Mouse (Mus musculus) forebrain, embryonic 10.5 days (tissue): ENCODE measurements around the gene Krt34. TPM values are rescaled to one million over a fixed set of nuclear protein-coding genes. Genes with fewer than 3 reads are reported as not detected.

Source experiments
- DNase-seq: peaks from one replicate; pipeline ENCODE4 v3.0.0-alpha.2; 2017; ENCODE audit warnings: low spot score; ENCODE audit errors: extremely low spot score
- H3K27ac ChIP-seq: fragments of 300-500 bp; sonication (generic); 2 replicates; pipeline ENCODE4 v1.5.1; 2016; ENCODE audit warnings: mild to moderate bottlenecking
- H3K27me3 ChIP-seq: fragments of 300-500 bp; sonication (generic); 2 replicates; pipeline ENCODE4 v1.6.1; 2016; ENCODE audit warnings: mild to moderate bottlenecking; ENCODE audit not compliant: poor library complexity, severe bottlenecking
- H3K36me3 ChIP-seq: fragments of 300-500 bp; sonication (generic); replicated peaks from 2 replicates; pipeline ENCODE4 v1.6.1; 2016; ENCODE audit warnings: mild to moderate bottlenecking, moderate library complexity
- H3K4me1 ChIP-seq: fragments of 300-500 bp; sonication (generic); 2 replicates; pipeline ENCODE4 v1.6.1; 2016
- H3K4me3 ChIP-seq: fragments of 300-500 bp; sonication (generic); 2 replicates; pipeline ENCODE4 v1.5.1; 2016; ENCODE audit warnings: mild to moderate bottlenecking, moderate library complexity
- H3K9me3 ChIP-seq: fragments of 300-500 bp; sonication (generic); 2 replicates; pipeline ENCODE4 v1.6.1; 2016; ENCODE audit warnings: mild to moderate bottlenecking, moderate library complexity
- WGBS: fragments of 180-500 bp; shearing (Covaris S2); methylation state at CpG from one replicate; pipeline ENCODE4 v1.1.7; 2016; 5-methylcytosine and 5-hydroxymethylcytosine counted together
- polyA plus RNA-seq: library from polyadenylated mRNA; unstranded; fragments of >200 nt; fragmentation: Nextera tagmentation; extraction: Ambion mirVana; gene quantifications from 2 replicates; pipeline ENCODE4 v1.2.1, GENCODE M21; 2016

Krt34 gene
- polyA plus RNA-seq, 1 experiment from 2014 or later: not detected

DNA sequence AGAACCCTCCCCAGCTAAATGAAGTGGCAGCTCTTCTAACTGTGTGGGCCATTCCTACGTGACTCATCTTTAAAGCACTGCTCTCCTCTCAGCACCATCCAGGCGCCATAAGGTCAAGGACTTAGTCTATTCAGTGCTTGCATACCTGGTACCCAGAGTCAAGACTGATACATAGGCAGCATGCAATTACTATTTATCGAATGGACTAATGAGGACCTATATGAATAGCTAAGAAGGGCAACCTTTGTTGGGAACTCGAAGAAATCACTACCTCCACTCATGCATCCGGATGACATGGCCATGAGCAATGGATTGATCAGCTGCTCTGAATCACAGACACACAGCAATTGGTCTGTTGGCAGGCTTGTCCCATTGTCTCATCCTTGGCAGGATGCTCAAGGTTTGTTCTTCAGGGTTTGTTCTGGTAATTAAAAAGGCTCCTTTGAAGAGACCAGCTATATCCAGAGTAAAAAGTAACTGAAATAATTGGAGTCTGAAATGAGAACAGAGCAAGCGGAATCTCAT lies 51.4 kb downstream of the Krt34 start:
- 92% methylated on average over 6 of the region's 6 CpGs for WGBS
- Histone ChIP-seq H3K27ac (no peak overlapping the region), H3K9me3 (no peaks in the 10 kb centered on the region), H3K36me3 (no peaks in the 10 kb centered on the region), H3K27me3 (peaks cover 25% of the 10 kb centered on the region), H3K4me1 (peaks cover 6% of the 10 kb centered on the region), H3K4me3 (no peak overlapping the region)
- no peak for DNase-seq

DNA sequence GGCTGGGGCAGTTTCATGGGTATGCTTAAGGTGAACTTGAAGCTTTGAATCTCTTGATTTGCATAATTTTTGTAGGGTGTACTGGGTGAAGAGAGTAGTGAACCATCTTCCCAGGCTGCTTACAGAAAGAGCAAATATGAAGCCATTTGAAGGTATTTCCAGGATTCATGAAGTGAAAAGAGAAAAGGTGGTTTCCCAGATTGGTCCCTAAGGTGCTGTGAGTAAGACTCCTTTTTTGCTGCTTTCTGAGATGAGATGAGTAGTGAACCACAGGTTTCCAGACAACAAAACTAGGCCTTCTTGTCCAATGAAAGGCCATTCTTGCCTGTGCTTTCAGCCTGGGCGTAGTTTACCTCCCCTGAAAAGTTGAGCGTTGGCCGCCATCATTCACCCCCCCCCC lies 52.8 kb downstream of the Krt34 start:
- peaks cover 12% of the 10 kb centered on the region for H3K27me3 ChIP-seq
- no peaks in the 10 kb centered on the region for H3K9me3 ChIP-seq
- DNase-seq: no peak
- H3K27ac ChIP-seq: no peak overlapping the region
- peaks cover 3% of the 10 kb centered on the region for H3K4me1 ChIP-seq
- no peak overlapping the region for H3K4me3 ChIP-seq
- H3K36me3 ChIP-seq: no peaks in the 10 kb centered on the region
- 90% methylated on average over 3 of the region's 3 CpGs for WGBS

Other genes with a start within 250 kb of the Krt34 start
- gene Gm11596, start 248.1 kb downstream of the Krt34 start, polyA plus RNA-seq: not detected in 2 replicates
- not detected in 2 replicates for gene Gm11569, start 242.6 kb downstream of the Krt34 start, polyA plus RNA-seq
- gene Gm11554, start 237.1 kb downstream of the Krt34 start, polyA plus RNA-seq: not detected in 2 replicates
- gene Krtap4-13, start 231.7 kb downstream of the Krt34 start, polyA plus RNA-seq: not detected in 2 replicates
- not detected in 2 replicates for gene Gm11564, start 225.9 kb downstream of the Krt34 start, polyA plus RNA-seq
- gene 2300003K06Rik, start 203.5 kb downstream of the Krt34 start, polyA plus RNA-seq: not detected in 2 replicates
- not detected in 2 replicates for gene Krtap4-16, start 189.9 kb downstream of the Krt34 start, polyA plus RNA-seq
- not detected in 2 replicates for gene Gm11568, start 183.6 kb downstream of the Krt34 start, polyA plus RNA-seq
- not detected in 2 replicates for gene Gm11559, start 177.1 kb downstream of the Krt34 start, polyA plus RNA-seq
- gene Krtap9-1, start 168.2 kb downstream of the Krt34 start, polyA plus RNA-seq: not detected in 2 replicates
- gene Gm11567, start 162.4 kb downstream of the Krt34 start, polyA plus RNA-seq: not detected in 2 replicates
- not detected in 2 replicates for gene Krtap31-1, start 133.6 kb downstream of the Krt34 start, polyA plus RNA-seq
- not detected in 2 replicates for gene Gm11565, start 126.8 kb downstream of the Krt34 start, polyA plus RNA-seq
- not detected in 2 replicates for gene Krtap31-2, start 105.3 kb downstream of the Krt34 start, polyA plus RNA-seq
- not detected in 2 replicates for gene Krtap9-5, start 93.1 kb downstream of the Krt34 start, polyA plus RNA-seq
- gene Krtap29-1, start 62.5 kb downstream of the Krt34 start, polyA plus RNA-seq: not detected in 2 replicates
- not detected in 2 replicates for gene Krtap16-1, start 55.0 kb downstream of the Krt34 start, polyA plus RNA-seq
- not detected in 2 replicates for gene Krtap17-1, start 47.6 kb downstream of the Krt34 start, polyA plus RNA-seq
- not detected in 2 replicates for gene Krt33a, start 25.3 kb downstream of the Krt34 start, polyA plus RNA-seq
- gene Krt33b, start 11.7 kb downstream of the Krt34 start, polyA plus RNA-seq: not detected in 2 replicates
- not detected in 2 replicates for gene Krt31, start 9.0 kb upstream of the Krt34 start, polyA plus RNA-seq
- gene Krt32, start 46.7 kb upstream of the Krt34 start, polyA plus RNA-seq: not detected in 2 replicates
- not detected in 2 replicates for gene Krt35, start 54.7 kb upstream of the Krt34 start, polyA plus RNA-seq
- not detected in 2 replicates for gene Krt36, start 64.1 kb upstream of the Krt34 start, polyA plus RNA-seq
- gene Krt13, start 80.0 kb upstream of the Krt34 start, polyA plus RNA-seq: not detected in 2 replicates
- 0.55 and 0.77 TPM in 2 replicates for gene Krt15, start 94.4 kb upstream of the Krt34 start, polyA plus RNA-seq
- 5.3 and 5.4 TPM in 2 replicates for gene Krt19, start 107.1 kb upstream of the Krt34 start, polyA plus RNA-seq
- not detected in 2 replicates for gene Krt9, start 151.7 kb upstream of the Krt34 start, polyA plus RNA-seq
- gene Krt14, start 166.0 kb upstream of the Krt34 start, polyA plus RNA-seq: 1.9 and 2.0 TPM in 2 replicates
- gene Krt16, start 207.3 kb upstream of the Krt34 start, polyA plus RNA-seq: not detected in 2 replicates
- not detected in 2 replicates for gene Krt17, start 219.5 kb upstream of the Krt34 start, polyA plus RNA-seq
- gene Krt42, start 228.3 kb upstream of the Krt34 start, polyA plus RNA-seq: not detected in 2 replicates